Comparison of ENCODE assay signal across 8 mouse cellular contexts in the genomic region with DNA sequence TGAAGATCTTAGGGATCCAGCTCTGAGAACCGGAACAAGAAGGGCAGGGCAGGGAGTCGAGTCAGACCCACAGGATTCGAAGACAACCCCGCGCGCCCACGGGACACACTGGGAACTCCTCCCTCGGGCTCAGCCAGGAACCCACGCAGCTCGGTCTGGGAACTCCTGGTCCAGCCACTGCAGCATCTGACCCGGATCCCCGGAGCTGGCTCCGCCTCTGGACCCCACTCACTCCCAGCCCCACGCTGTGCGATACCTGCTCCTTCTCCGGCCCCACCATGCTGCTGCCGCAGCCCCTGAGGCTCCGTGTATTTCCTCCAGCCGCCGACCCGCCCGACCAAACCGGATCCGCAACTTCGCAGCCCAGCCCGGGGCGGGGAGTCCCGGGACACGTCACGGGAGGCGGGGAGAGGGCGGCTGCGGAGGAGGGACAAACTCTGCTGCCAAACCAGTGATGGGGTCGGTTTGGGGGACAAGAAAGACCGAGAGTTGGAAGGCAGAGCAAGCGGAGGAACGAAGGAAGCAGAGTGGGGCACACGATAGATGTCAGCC. TPM values are rescaled to one million over a fixed set of nuclear protein-coding genes. Genes with fewer than 3 reads are reported as not detected.
DNase-seq lines count a peak whose midpoint lies in the region; ATAC-seq and TF ChIP-seq lines count a peak whose summit lies in the region.

A gene (minus strand): TSS at position 350 of the 552 bp plus-strand sequence.

- TF ChIP-seq POLR2A in cerebellum, adult 2 months (IDR thresholded peaks at IDR 0.05; ENCODE audit: borderline replicate concordance, insufficient read depth, low read length), result peak; percentile 48; the same call in 1 of the 2 replicates

- peak within 1 kb of the TSS; percentile 65; the same call in 1 of the 2 replicates for H3K4me3 ChIP-seq in G1E (ENCODE audit: low read depth, low read length)
- H3K4me3 ChIP-seq in cerebellum, adult 2 months (replicated peaks; ENCODE audit: insufficient read depth, low read depth, low read length), result peak within 1 kb of the TSS; percentile 74

- peaks cover 59% of the 10 kb centered on the region for H3K27me3 ChIP-seq in G1E (ENCODE audit: insufficient read depth, low read length)
- H3K27me3 ChIP-seq in cerebellum, adult 2 months (ENCODE audit: control insufficient read depth, insufficient read depth, low read length), result no peaks in the 10 kb centered on the region

- WGBS in cerebellum, adult 2 months, result under 1% methylated on average over 38 of the region's 38 CpGs

- 0 out of 2 replicates have a peak, but pooled peaks cover 2% of the 10 kb centered on the region for H3K9me3 ChIP-seq in G1E (replicated peaks)

- TF ChIP-seq CTCF in G1E (IDR thresholded peaks at IDR 0.05; ENCODE audit: low read depth, low read length), result no peak
- TF ChIP-seq CTCF in cerebellum, adult 2 months (IDR thresholded peaks at IDR 0.05; ENCODE audit: borderline replicate concordance, insufficient read depth, low read depth, low read length), result no peak

- DNase-seq in G1E (ENCODE audit: low spot score), result no peak
- peak; percentile 65 to 76 for DNase-seq in cerebellum, adult 2 months
- DNase-seq in heart, postnatal 4 days, result peak; percentile 93
- peak; percentile 51 for DNase-seq in layer of hippocampus, adult 9-11 months
- peak; percentile 95 for DNase-seq in lung, postnatal 10 days
- DNase-seq in ovary, postnatal 14 days (ENCODE audit: low spot score), result peak; percentile 90
- DNase-seq in thymus, postnatal 36 days, result peak; percentile 87 to 89

- peaks cover 20% of the 10 kb centered on the region for H3K4me1 ChIP-seq in G1E (ENCODE audit: insufficient read depth, low read depth, low read length)
- H3K4me1 ChIP-seq in cerebellum, adult 2 months (ENCODE audit: control insufficient read depth, insufficient read depth, low read length), result peaks cover 6% of the 10 kb centered on the region

- no peak within 1 kb of the TSS for H3K27ac ChIP-seq in cerebellum, adult 2 months (ENCODE audit: insufficient read depth, low read length)

- H3K36me3 ChIP-seq in G1E (replicated peaks), result no peaks in the 10 kb centered on the region

- ATAC-seq in G1E (ENCODE audit: extremely low read depth, insufficient number of reproducible peaks, low FRiP score, poor library complexity, severe bottlenecking), result no peak
- peak; percentile 45; the same call in 1 of the 2 replicates for ATAC-seq in frontal cortex, adult (ENCODE audit: low TSS enrichment)

RNA-seq across cellular contexts. Expression of the gene that starts here (rescaled TPM):
- total RNA-seq in G1E (2014; fragmentation: Nextera tagmentation) (not detected in 2 replicates), G1E (2017) (0.23 and 0.49 TPM in 2 replicates)
- 0.11 and 0.21 TPM in 2 replicates for polyA plus RNA-seq in G1E (2012)
- polyA plus RNA-seq in cerebellum, adult 2 months (2012; rRNA removed), result 17.5 and 18.9 TPM in 2 replicates
- total RNA-seq in heart, postnatal 4 days (2021), result 10 to 100 TPM; 26.2 to 29.2 TPM

Comparison
In these comparisons a context has a peak if more than half of its experiments do, and no peak if none do; other contexts are left out.
1. RNA of the gene that starts here (total RNA-seq): 26.2 to 29.2 TPM in heart, postnatal 4 days; 0.23 to 0.49 TPM in G1E; every median in the first group is over 10 times any median in the second.
2. RNA of the gene that starts here (polyA plus RNA-seq): 17.5 to 18.9 TPM in cerebellum, adult 2 months; 0.11 to 0.21 TPM in G1E; every median in the first group is over 10 times any median in the second.